Mouse (Mus musculus) limb, embryonic 14.5 days (tissue): ENCODE measurements around the gene Nadk2. TPM values are rescaled to one million over a fixed set of nuclear protein-coding genes. Genes with fewer than 3 reads are reported as not detected.

Experiments
- ATAC-seq: fragments of 200-750 bp; cut with Nextera tagmentation; 2 replicates; pipeline ENCODE4 v1.8.0; 2017; ENCODE audit warnings: low read depth, moderate number of reproducible peaks, moderate TSS enrichment; ENCODE audit not compliant: low FRiP score
- DNase-seq: peaks from one replicate; pipeline ENCODE4 v3.0.0-alpha.2; 2015; ENCODE audit warnings: low spot score
- H3K27ac ChIP-seq: fragments of 300-500 bp; sonication (generic); replicated peaks from 2 replicates; pipeline ENCODE4 v1.5.1; 2014; ENCODE audit warnings: low read depth, mild to moderate bottlenecking, low read length, moderate library complexity, mixed read lengths
- H3K27me3 ChIP-seq: fragments of 300-500 bp; sonication (generic); 2 replicates; pipeline ENCODE4 v1.6.1; 2014; ENCODE audit warnings: low read length, mixed read lengths; ENCODE audit not compliant: control insufficient read depth, insufficient read depth
- H3K36me3 ChIP-seq: fragments of 300-500 bp; sonication (generic); 2 replicates; pipeline ENCODE4 v1.6.1; 2014; ENCODE audit warnings: mild to moderate bottlenecking, low read length, moderate library complexity, mixed read lengths; ENCODE audit not compliant: control insufficient read depth, insufficient read depth
- H3K4me1 ChIP-seq: fragments of 300-500 bp; sonication (generic); 2 replicates; pipeline ENCODE4 v1.6.1; 2014; ENCODE audit warnings: antibody characterized with exemption, low read length, mixed read lengths; ENCODE audit not compliant: control insufficient read depth, insufficient read depth
- H3K4me2 ChIP-seq: fragments of 300-500 bp; sonication (generic); replicated peaks from 2 replicates; pipeline ENCODE4 v1.6.1; 2014; ENCODE audit warnings: low read depth, mild to moderate bottlenecking, low read length, moderate library complexity; ENCODE audit not compliant: severe bottlenecking
- H3K4me3 ChIP-seq: fragments of 300-500 bp; sonication (generic); replicated peaks from 2 replicates; pipeline ENCODE4 v1.5.1; 2014; ENCODE audit warnings: low read length
- H3K9ac ChIP-seq: fragments of 300-500 bp; sonication (generic); 2 replicates; pipeline ENCODE4 v1.6.1; 2014; ENCODE audit warnings: mild to moderate bottlenecking, low read depth, low read length, moderate library complexity; ENCODE audit not compliant: severe bottlenecking
- H3K9me3 ChIP-seq: fragments of 300-500 bp; sonication (generic); 2 replicates; pipeline ENCODE4 v1.6.1; 2016; ENCODE audit warnings: low read length; ENCODE audit not compliant: control insufficient read depth
- POLR2A ChIP-seq: fragments of 200-500 bp; IDR thresholded peaks from 2 replicates; pipeline ENCODE4 v1.8.0; 2012; ENCODE audit warnings: inconsistent platforms, mild to moderate bottlenecking, moderate library complexity, borderline replicate concordance; ENCODE audit not compliant: insufficient read depth, insufficient read length; ENCODE audit errors: extremely low read depth
- WGBS: fragments of 180-500 bp; shearing (Covaris S2); extraction: QIAGEN DNeasy Blood & Tissue Kit; methylation state at CpG from one replicate; pipeline ENCODE4 v1.1.7; 2014; 5-methylcytosine and 5-hydroxymethylcytosine counted together
- polyA plus RNA-seq, 2 experiments: library from polyadenylated mRNA; depleted of rRNA in 1 of 2; stranded (reverse) in 1 of 2; unstranded in 1 of 2; fragments of >200 nt; fragmentation: Nextera tagmentation in 1 of 2; extraction: Ambion mirVana in 1 of 2; gene quantifications; 2 replicates each; pipeline versions ENCODE4 v1.2.1 to v1.2.3; 2012 to 2014

Gene Nadk2
- polyA plus RNA-seq, 2 experiments = 26.7 to 31.6 TPM

GRCm38 (mm10) chr15:9113556-9113955, 42.5 kb downstream of the Nadk2 start:
- WGBS = 73% methylated on average over 9 of the region's 9 CpGs
- peak; percentile 28 for DNase-seq
- ATAC-seq = no peak; the same call in 1 of the 2 replicates
- Histone ChIP-seq H3K9ac (no peak overlapping the region), H3K27ac (no peak overlapping the region), H3K36me3 (peaks cover 78% of the 10 kb centered on the region), H3K4me2 (no peak overlapping the region), H3K4me1 (no peaks in the 10 kb centered on the region), H3K27me3 (no peaks in the 10 kb centered on the region), H3K4me3 (no peak overlapping the region), H3K9me3 (no peaks in the 10 kb centered on the region)
- TF ChIP-seq POLR2A = no peak

GRCm38 (mm10) chr15:9114131-9114530, 43.1 kb downstream of the Nadk2 start:
- WGBS = 91% methylated on average over 4 of the region's 4 CpGs
- H3K9me3 ChIP-seq = no peaks in the 10 kb centered on the region
- H3K27ac ChIP-seq = no peak overlapping the region
- H3K4me1 ChIP-seq = no peaks in the 10 kb centered on the region
- peaks cover 80% of the 10 kb centered on the region for H3K36me3 ChIP-seq
- no peak for TF ChIP-seq POLR2A
- no peak overlapping the region for H3K9ac ChIP-seq
- H3K4me2 ChIP-seq = no peak overlapping the region
- DNase-seq = no peak
- no peak overlapping the region for H3K4me3 ChIP-seq
- no peak for ATAC-seq
- H3K27me3 ChIP-seq = no peaks in the 10 kb centered on the region

GRCm38 (mm10) chr15:9114599-9114998, 43.5 kb downstream of the Nadk2 start:
- no peak for TF ChIP-seq POLR2A
- ATAC-seq (no peak), DNase-seq (no peak)
- Histone ChIP-seq H3K9me3 (no peaks in the 10 kb centered on the region), H3K36me3 (peaks cover 84% of the 10 kb centered on the region), H3K9ac (no peak overlapping the region), H3K27ac (no peak overlapping the region), H3K4me2 (no peak overlapping the region), H3K4me1 (no peaks in the 10 kb centered on the region), H3K4me3 (no peak overlapping the region), H3K27me3 (no peaks in the 10 kb centered on the region)
- 87% methylated on average over 5 of the region's 5 CpGs for WGBS

- Histone ChIP-seq H3K4me2 (no peak overlapping the region), H3K27ac (no peak overlapping the region), H3K4me1 (no peaks in the 10 kb centered on the region), H3K36me3 (peaks cover 92% of the 10 kb centered on the region), H3K9ac (no peak overlapping the region), H3K4me3 (no peak overlapping the region), H3K27me3 (no peaks in the 10 kb centered on the region), H3K9me3 (no peaks in the 10 kb centered on the region)
- DNase-seq (no peak), ATAC-seq (no peak)
- no peak for TF ChIP-seq POLR2A
- WGBS = 91% methylated on average over 4 of the region's 4 CpGs
These were observed 47.8 kb downstream of the Nadk2 start for GRCm38 (mm10) chr15:9118852-9119251.

- ATAC-seq = 0 out of 2 replicates have a peak, but pooled peaks have one; percentile 14
These were observed 49.0 kb downstream of the Nadk2 start for GRCm38 (mm10) chr15:9120081-9120480.

GRCm38 (mm10) chr15:9122989-9123388, 51.9 kb downstream of the Nadk2 start:
- no peak for ATAC-seq
- Histone ChIP-seq H3K36me3 (peaks cover 88% of the 10 kb centered on the region), H3K4me1 (no peaks in the 10 kb centered on the region), H3K9me3 (no peaks in the 10 kb centered on the region), H3K27me3 (no peaks in the 10 kb centered on the region), H3K4me3 (no peak overlapping the region), H3K27ac (no peak overlapping the region), H3K9ac (no peak overlapping the region), H3K4me2 (no peak overlapping the region)
- 87% methylated on average over 4 of the region's 4 CpGs for WGBS
- no peak for DNase-seq
- TF ChIP-seq POLR2A = no peak

More at GRCm38 (mm10) chr15:9120081-9120480, 49.0 kb downstream of the Nadk2 start:
- no peak overlapping the region for H3K4me2 ChIP-seq
- TF ChIP-seq POLR2A = 0 out of 2 replicates have a peak, but pooled peaks have one; percentile 19
- H3K9ac ChIP-seq = no peak overlapping the region
- no peaks in the 10 kb centered on the region for H3K9me3 ChIP-seq
- H3K36me3 ChIP-seq = peaks cover 92% of the 10 kb centered on the region
- no peak overlapping the region for H3K4me3 ChIP-seq
- H3K27me3 ChIP-seq = no peaks in the 10 kb centered on the region
- DNase-seq = peak; percentile 51
- H3K27ac ChIP-seq = no peak overlapping the region
- no peaks in the 10 kb centered on the region for H3K4me1 ChIP-seq
- 87% methylated on average over 2 of the region's 2 CpGs for WGBS
